Mouse (Mus musculus) cerebellum, adult 9-10 months (tissue): ENCODE data around the gene Chpf2.

ENCODE experiments used
- DNase-seq: peaks from one replicate; pipeline ENCODE4 v3.0.0; 2022

Chpf2 gene

GRCm38 (mm10) chr5:24605321-24605979 lies 18.9 kb downstream of the Chpf2 start:
- no peak for DNase-seq

DNA sequence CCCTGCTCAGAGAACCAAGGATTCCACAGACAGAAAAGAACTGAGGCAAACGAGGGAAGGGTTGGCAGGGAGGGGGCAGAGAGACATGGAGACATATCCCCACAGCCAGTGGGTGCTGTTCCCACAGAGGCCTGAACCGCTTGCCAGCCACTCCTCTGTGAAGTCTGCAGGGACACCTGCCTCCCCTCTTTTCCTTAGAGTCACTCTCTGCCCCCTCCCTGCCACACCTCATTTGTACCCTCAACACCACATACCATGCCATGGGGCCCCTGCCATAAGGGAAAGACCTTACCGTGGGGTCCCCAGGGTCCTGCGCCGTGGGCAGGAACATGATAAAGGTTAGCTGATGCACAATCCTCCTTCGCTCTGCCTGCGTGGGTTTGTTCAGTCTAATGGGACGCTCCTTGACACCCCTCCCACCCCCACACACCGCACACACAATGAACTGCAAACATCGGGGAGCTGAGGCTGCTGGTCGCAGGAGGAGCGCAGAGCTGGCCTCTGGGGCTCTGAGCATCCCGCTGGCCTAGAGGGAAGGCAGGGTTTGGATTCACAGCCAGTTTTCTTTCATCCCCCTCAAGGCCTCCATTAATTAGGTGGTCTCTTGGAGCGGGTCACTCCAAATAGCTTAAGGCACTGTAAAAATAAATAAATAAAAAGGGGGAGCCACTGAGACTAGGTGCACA lies 19.6 kb downstream of the Chpf2 start:
- DNase-seq: no peak

DNA sequence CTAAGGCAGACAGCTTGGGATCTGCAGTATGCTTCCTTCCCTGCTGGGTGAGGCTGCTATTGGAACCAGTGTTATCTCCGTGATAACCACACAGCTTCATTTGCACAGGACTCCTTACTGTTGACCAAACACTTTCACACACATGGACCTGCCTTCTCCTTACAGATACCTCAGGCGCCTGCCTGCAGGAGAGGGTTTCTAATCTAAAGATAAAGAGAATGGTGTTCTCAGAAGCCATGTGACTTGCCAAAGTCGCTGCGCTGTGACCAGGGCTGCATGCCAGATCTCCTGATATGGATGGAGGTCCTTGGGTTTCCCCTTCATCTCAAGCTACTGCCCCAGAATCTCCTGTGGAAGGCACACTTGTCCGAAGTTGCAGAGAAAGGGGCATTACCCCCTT lies 22.8 kb downstream of the Chpf2 start:
- no peak for DNase-seq

- peak; percentile 87 for DNase-seq
Observed at GRCm38 (mm10) chr5:24611366-24612301, 25.1 kb downstream of the Chpf2 start.

DNA sequence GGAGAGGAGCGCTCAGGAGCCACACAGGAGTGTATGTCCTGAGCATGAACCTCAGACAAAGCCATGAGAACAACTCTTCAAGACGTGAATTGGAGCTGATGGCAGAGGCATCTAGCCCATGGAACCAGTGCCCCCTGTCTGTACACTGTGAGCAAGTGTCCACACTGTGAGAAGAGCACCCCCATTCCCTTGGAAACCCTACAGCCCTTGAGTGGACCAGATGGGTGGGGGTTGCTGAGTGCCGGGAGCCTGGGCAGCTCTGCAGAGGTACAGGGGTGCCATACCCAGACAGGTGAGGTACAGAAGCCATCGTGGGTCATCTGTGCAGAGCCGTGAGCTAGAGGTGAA lies 25.7 kb downstream of the Chpf2 start:
- no peak for DNase-seq

- peak; percentile 9 for DNase-seq
Observed at GRCm38 (mm10) chr5:24615097-24615496, 28.6 kb downstream of the Chpf2 start.

DNA sequence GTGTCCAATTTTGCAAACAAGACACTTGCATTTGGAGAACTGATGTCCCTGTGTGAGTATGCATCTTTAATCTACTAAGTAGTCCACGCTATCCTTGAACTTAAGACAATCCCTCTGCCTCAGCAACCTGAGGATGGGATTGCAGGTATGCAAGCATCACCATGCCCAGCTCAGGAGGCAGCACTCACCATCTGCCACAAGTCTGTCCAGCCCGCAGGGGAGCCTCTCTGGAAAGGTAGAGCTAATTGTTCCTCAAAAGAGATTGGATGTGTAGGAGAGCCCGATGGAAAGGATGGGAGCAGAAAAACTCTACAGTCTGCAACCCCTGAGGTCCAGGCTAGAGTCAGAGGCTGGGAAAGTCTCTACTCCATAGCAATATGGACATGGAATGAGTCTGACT lies 32.4 kb downstream of the Chpf2 start:
- DNase-seq: peak; percentile 20

GRCm38 (mm10) chr5:24620116-24620515 lies 33.6 kb downstream of the Chpf2 start:
- DNase-seq: peak; percentile 26

GRCm38 (mm10) chr5:24620626-24621025 lies 34.1 kb downstream of the Chpf2 start:
- DNase-seq: peak; percentile 26

DNA sequence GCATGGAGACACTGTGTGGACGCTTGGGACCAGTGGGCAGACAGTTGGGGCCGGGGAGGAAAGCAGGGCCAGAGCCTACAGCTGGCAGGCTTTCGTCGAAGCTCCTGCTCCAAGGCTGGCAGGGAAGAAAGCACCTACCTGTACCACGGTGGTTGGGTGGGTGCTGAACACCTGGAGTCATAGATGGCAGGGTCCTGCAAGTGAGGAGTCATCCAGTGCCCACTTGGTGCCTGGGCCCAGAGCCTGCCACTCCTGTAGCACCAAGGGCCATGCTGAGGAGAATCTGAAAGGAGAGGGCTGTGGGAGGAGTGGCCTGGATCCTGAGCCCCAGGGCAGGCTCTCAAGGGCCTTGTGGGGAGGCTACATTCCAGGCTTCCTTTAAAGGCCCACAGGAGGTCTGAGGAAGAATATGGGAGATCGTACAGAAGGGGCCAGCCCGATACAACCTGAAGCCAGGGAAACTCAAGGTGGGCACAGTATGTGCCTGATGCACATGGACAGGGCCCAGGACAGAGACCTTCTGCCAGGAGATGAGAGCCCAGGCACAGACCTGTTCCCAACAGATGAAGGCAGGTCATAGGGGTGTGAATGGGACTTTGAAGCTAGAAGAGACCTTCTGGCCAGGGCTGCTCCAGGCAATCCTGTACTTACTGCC lies 36.0 kb downstream of the Chpf2 start:
- peak; percentile 69 for DNase-seq

DNA sequence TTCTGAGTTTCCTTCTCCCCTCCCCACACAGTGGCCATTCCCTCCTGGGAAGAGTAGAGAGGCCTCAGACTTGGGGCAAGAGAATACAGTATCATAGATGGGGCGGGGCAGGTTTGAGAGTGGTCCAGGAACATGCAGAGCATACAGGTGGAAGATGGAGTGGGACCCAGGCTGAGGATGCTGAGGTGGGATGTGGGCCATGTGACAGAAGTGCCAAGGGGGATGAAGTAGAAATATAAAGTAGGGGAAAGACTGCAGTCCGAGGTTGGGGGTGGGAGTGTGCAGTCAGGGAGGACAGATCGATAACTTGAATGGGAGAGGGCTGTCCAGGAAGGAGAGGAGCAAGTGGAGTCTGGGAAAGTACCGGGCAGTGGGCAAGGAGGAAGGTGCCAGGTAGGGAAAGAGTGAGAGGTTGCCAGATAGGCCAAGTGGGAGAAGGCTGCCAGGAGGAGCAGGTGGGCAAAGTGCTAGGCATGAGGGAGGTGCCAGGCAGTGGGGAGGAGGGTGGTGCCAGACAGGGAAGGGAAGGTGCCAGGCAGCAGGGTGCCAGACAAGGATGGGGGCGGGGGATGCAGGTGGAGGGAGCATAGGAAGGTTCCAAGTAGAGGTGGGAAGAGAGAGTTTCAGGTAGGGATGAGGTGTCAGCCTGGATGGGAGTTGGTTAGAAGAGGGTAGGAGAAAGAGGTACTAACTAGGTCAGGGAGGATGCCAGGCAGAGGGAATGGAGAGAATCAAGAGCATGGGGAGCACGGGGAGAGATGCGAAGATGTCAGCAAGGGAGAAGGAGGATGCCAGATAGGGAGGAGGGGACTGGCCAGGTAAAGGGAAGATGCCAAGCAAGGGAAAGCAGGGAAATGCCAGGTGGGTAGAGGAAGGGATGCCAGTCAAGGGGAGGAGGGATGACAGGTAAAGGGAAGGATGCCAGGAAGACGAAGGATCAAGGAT lies 36.8 kb downstream of the Chpf2 start:
- peak; percentile 95 for DNase-seq

DNA sequence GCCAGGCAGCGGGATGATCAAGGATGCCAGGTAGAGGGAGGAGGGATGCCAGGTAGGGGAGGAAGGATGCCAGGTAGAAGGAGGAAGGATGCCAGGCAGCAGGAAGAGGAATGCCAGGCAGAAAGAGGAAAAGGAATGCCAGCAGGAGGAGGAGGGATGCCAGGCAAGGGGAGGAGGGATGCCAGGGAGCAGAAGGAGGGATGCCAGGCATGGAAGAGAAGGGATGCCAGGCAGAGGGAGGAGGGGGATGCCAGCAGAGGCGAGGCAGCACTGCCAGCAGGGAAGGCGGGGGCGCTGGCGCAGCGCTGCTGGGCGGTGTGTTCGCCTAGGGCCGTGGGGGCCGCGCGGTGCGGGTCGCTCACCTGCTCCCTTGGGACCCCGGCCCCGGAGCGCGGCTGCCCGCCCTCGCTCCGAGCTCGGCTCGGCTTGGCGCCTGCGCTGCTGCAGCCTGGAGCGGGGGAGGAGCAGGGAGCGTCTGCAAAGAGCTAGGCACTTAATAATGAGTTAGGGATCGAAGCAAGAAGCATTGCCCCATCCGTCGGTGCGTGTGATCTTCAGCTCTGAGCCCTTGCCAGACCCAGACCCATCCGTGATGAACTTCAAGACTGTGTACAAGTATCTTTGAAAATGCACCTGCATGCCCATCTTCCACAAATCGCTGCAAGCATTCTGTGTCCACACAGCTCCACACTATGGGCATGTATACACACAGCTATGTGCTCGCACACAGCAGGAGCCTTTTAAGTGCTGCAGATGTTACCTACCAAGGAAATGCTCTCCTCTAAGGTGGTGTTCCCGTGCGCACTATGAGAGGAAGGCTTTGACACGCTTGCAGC lies 37.7 kb downstream of the Chpf2 start, which contains the start of gene Smarcd3:
Gene Smarcd3, minus strand, starts transcription at position 426 of the 836 bp plus-strand sequence.
- peak; percentile 98 for DNase-seq

DNA sequence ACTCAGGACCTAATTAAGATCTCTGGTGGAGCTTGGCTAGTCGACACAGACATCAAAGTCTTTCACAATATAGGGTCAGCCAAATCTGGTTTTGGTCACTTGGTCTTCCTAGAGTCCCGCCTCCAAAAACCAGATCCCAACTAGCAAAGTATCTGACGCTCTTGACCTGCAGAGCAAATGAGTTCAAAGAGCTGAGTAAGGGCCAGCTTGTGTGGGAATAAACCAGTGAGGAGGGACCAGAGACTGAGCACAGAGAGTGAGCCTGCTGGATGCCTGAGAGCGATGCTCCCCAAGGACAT lies 38.2 kb downstream of the Chpf2 start:
- DNase-seq: no peak

DNA sequence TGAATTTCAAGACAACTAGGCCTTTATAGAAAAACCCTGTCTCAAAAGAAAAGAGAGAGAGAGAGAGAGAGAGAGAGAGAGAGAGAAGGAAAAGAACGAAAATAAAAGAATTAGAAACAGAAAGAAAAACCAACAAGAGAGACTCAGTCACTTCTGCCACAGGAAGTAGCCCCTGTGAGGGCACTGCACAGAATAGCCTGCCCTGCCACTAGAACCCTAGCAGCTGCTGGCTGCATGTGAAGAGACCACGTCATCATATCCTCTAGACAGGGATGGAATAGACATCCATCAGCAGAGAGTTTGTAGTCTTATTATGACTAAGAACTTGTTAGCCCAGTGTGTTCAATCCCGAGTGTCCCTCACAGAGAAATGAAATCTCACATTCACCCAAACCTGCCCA lies 43.2 kb downstream of the Chpf2 start:
- DNase-seq: no peak

GRCm38 (mm10) chr5:24635093-24635492 lies 48.6 kb downstream of the Chpf2 start:
- no peak for DNase-seq

DNA sequence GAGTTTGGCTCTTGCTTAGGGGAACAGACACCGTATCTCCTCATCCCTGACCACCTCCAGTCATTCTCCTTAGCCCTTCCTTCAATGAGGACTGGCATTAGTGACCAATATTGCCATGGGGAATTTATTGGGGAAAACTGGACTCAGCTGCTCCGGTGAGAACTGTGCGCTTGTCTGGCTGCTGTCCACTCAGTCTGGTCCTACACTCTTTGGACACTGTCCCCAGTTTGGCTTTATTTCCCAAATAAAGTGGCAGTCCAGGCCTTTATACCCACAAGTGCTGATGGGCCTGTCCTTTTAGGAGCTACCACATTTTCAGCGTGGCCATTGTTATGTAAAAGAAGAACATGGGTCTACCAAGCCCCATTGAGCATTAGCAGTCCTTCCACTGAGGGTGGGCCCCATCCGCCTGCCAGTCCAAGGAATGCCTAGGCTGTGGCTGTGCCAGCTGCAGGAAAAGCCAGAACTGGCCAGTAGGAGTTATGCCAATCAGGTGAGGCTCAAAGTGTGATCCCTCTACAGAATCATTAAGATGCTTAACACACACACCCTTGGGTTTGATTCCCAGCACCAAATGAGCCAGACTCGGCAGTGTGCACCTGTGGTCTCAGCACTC lies 49.1 kb downstream of the Chpf2 start:
- no peak for DNase-seq

GRCm38 (mm10) chr5:24636987-24637386 lies 50.4 kb downstream of the Chpf2 start:
- no peak for DNase-seq

GRCm38 (mm10) chr5:24638131-24638530 lies 51.6 kb downstream of the Chpf2 start:
- no peak for DNase-seq

GRCm38 (mm10) chr5:24639081-24639480 lies 52.5 kb downstream of the Chpf2 start:
- no peak for DNase-seq
